Mouse (Mus musculus): ENCODE results near the gene Fhad1.

- TF ChIP-seq CTCF (IDR thresholded peaks at IDR 0.05; ENCODE audit: low read depth): no peak
- no peak for TF ChIP-seq EP300 (optimal IDR thresholded peaks at IDR 0.05)
These were observed 155.5 kb downstream of the Fhad1 start for GRCm38 (mm10) chr4:141859351-141859750.

Measured in stomach, postnatal 0 days (tissue).